14 mouse cellular contexts compared by ENCODE assay signal in the genomic region with DNA sequence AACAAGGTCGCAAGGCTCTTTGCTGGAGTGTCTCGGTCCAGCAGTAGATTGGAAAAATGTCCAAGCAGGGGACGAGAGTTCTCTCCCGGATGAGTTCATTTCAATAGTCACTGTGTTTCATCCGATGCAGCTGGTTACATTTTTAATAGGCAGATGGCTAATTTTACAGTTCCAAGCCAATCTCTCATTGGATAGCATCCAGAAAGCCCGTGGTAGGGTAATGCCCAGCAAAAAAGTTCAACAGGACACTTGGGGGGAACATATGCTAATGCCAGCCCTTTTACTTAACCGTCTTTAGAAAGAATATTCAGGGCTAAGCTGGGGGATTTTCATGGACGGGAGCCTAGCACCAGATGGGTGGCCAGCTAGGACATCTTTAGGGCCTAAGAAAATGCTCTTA.
DNase-seq lines count a peak whose midpoint lies in the region; ATAC-seq lines count a peak whose summit lies in the region.
"Had no signal": no experiment of that assay in that cellular context is flagged by ENCODE, and none has a peak within 500 bp of the region (broad histone marks: within the 10 kb centered on the region; RNA-seq: fewer than 3 reads in every experiment).

No protein-coding gene starts in this region.

- no peaks in the 10 kb centered on the region for H3K9me3 ChIP-seq in hindbrain, embryonic 10.5 days
- no peaks in the 10 kb centered on the region for H3K9me3 ChIP-seq in neural tube, embryonic 12.5 days
- H3K9me3 ChIP-seq: heart, embryonic 15.5 days; lung, embryonic 15.5 days had no signal

- peaks cover 50% of the 10 kb centered on the region for H3K4me1 ChIP-seq in hindbrain, embryonic 10.5 days (replicated peaks)
- peaks cover 32% of the 10 kb centered on the region for H3K4me1 ChIP-seq in neural tube, embryonic 12.5 days
- H3K4me1 ChIP-seq: heart, embryonic 15.5 days; lung, embryonic 15.5 days had no signal

- peak; percentile 2 for DNase-seq in cerebellum, adult 9-10 months
- DNase-seq in cerebellum, adult 18-20 months, result no peak
- DNase-seq in left cerebral cortex, postnatal 4 days, result peak; percentile 53
- DNase-seq in left cerebral cortex, adult 11 months (ENCODE audit: low spot score), result no peak
- no peak for DNase-seq in hindbrain, embryonic 10.5 days (ENCODE audit: low spot score)
- no peak for DNase-seq in B cell, adult 2 months
- DNase-seq in lung, postnatal 4 days, result no peak
- DNase-seq: cerebellum, postnatal 36 days; gastrocnemius, postnatal 10 days; kidney, adult 8-10 months; liver had no signal

- no peaks in the 10 kb centered on the region for H3K36me3 ChIP-seq in hindbrain, embryonic 10.5 days
- no peaks in the 10 kb centered on the region for H3K36me3 ChIP-seq in neural tube, embryonic 12.5 days
- H3K36me3 ChIP-seq: heart, embryonic 15.5 days; lung, embryonic 15.5 days had no signal

- H3K4me3 ChIP-seq in hindbrain, embryonic 10.5 days, result no peak overlapping the region
- no peak overlapping the region for H3K4me3 ChIP-seq in neural tube, embryonic 12.5 days
- H3K4me3 ChIP-seq: heart, embryonic 15.5 days; lung, embryonic 15.5 days had no signal

- intact Hi-C loops in left cerebral cortex, postnatal 4 days (cut with DNase I), result no loop called here

- 29% methylated on average over 8 of the region's 8 CpGs for WGBS in hindbrain, embryonic 10.5 days
- 12% methylated on average over 8 of the region's 8 CpGs for WGBS in neural tube, embryonic 12.5 days

- peak overlapping the region; percentile 36 for H3K4me2 ChIP-seq in neural tube, embryonic 12.5 days (replicated peaks)
- H3K4me2 ChIP-seq: heart, embryonic 15.5 days; lung, embryonic 15.5 days had no signal

- H3K27me3 ChIP-seq in hindbrain, embryonic 10.5 days (ENCODE audit: insufficient read depth, poor library complexity, severe bottlenecking), result 0 out of 2 replicates have a peak, but pooled peaks cover 4% of the 10 kb centered on the region
- no peaks in the 10 kb centered on the region for H3K27me3 ChIP-seq in neural tube, embryonic 12.5 days (replicated peaks)
- H3K27me3 ChIP-seq: lung, embryonic 15.5 days had no signal

- no peak overlapping the region for H3K9ac ChIP-seq in neural tube, embryonic 12.5 days
- H3K9ac ChIP-seq: heart, embryonic 15.5 days; lung, embryonic 15.5 days had no signal

- H3K27ac ChIP-seq in hindbrain, embryonic 10.5 days, result peak overlapping the region; percentile 80
- peak overlapping the region; percentile 70 for H3K27ac ChIP-seq in neural tube, embryonic 12.5 days
- H3K27ac ChIP-seq: heart, embryonic 15.5 days; lung, embryonic 15.5 days had no signal

- ATAC-seq in neural tube, embryonic 12.5 days (ENCODE audit: low FRiP score, low read depth), result no peak

Comparison
In these comparisons a context has a peak if more than half of its experiments do, and no peak if none do; other contexts are left out.
1. DNase-seq: peak in cerebellum, adult 9-10 months (single experiment) and left cerebral cortex, postnatal 4 days (single experiment); none in cerebellum, adult 18-20 months (0 of 2), left cerebral cortex, adult 11 months (single experiment), hindbrain, embryonic 10.5 days (single experiment), B cell, adult 2 months (0 of 2) and lung, postnatal 4 days (0 of 2).